Mouse (Mus musculus) frontal cortex, adult 2 months (tissue): ENCODE data around the gene Sema3d. TPM values are rescaled to one million over a fixed set of nuclear protein-coding genes. Genes with fewer than 3 reads are reported as not detected.
A peak's percentile ranks its signal among the peaks of the same experiment; 100 is the strongest.

Experiments
- DNase-seq, 2 experiments: peaks; one replicate each; pipeline ENCODE4 v3.0.0; 2022; ENCODE audit warnings: low spot score in 1 of 2; ENCODE audit errors: extremely low spot score in 1 of 2
- polyA plus RNA-seq: library from polyadenylated mRNA; depleted of rRNA; stranded (reverse); fragments of >200 nt; gene quantifications from 2 replicates; pipeline ENCODE4 v1.2.3, GENCODE M21; 2012

Sema3d gene
- polyA plus RNA-seq, 1 experiment, result 4.7 TPM

DNA sequence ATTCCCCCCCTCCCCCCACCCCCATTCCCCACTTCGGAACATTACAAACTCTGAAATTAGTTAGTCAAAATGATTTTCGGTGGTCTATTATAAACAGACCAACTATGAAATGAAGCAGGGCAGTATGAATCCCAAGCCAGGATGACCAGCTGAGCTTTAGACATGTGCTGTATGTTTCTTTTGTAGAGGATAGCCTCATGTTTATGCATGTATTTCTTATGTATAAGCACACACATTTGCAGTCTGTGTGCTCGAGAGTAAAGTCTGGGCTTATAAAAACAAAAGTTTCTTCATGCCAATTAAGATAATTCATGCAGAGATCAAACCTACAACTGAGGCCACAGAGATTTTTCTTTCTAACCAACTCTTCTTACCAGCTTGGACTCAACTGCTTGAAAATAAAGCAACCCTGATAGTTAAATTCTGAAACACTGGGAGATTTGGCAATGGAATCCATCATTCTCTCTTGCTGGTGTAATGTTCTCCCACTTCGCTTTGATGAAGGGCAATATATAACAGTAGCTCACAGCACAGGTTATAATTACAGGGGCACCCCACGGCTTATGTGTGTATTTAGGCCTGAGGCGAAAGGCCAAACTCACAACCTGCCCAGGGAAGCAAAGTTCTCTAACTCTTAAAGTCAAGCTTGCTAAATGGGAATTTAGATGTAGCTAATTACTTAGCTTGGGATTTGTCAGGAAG is 115.2 kb downstream of the Sema3d start:
- no peak for DNase-seq

DNA sequence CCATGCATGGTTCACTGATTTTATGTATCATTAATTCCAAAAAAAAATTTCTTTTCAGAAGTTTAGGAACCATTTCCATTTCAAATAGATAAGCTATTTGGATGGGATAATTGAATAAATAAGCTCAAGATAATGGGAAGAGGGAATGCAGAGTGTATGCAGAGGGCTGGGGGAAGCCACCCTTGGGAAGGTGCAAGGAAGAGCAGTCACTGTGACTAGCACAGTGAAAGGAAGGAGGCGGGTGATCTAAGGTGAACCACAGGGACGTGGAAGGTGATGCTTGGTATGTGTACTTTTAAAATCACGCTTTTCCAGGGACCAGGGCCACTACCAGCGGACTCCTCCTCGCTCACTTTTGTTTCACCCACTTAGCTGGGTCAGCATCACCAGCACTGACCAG is 115.9 kb downstream of the Sema3d start:
- no peak for DNase-seq

DNA sequence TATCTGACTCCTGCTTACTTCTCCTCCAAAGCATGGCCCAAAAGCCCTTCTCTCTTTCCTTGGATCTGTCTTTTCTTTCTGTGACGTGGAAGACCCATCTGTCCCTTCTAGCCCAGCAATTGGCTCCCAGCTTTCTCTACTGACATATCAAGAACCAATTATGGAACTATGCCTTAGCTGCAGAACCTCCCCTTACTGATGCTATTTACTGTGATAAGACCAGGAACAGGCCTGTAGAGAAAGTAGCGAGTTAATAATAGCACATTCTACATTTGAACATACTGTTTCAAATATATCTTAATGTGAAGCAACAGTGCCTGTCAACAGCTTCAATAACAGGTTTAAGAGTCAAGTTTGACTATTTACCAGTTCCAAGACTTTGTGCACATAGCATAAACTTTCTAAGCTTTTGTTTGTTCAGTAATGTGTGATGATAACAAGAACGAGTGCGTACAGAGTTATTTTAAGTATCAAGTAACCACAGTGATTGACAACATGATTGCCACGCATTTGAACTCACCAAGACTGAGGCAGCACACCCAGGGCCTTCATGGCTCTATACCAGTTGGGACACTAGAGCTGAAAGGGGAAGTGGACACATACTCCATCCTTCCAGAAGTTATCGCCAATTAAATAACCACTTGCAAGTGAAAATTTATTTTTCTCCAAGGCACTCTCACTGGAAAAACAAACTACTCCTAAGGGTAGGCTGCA is 116.8 kb downstream of the Sema3d start:
- no peak for DNase-seq

DNA sequence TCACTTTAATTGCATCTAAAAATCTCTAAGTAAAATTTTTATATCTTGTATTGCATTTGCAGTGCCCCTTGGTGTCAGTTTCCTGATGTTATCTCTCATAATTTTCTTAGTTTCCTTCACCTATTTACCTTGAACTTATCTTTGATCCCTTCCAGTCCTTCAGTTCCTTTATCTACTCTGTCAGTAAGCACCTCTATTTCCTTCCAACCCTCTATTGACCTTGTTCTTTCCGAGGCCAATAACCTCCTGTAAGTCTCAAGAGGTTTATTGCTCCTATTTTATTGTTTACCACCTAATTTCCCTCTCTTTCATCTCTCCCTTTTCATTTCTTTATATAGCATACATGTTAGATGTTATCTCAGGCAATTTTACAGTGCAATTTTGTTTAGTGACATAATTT is 129.3 kb downstream of the Sema3d start:
- no peak for DNase-seq

DNA sequence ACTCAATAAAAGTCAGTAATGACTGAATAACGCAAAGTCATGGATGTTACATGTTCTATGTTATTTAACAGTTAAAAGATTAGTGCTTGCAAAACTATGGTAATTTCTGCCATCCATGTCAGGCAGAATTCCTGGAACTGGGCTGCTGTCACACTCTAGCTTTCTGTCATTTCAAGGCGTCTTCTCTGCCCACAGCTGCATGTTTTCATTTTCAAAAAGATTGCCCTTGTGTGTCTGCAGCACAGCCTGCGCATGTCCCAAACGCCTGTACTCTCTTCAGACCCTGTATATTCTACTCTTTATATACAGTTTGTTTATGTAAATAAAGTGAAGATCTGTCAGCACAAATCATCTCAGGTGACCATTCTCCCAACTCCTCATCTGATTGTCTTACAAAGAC is 132.1 kb downstream of the Sema3d start:
- no peak for DNase-seq

DNA sequence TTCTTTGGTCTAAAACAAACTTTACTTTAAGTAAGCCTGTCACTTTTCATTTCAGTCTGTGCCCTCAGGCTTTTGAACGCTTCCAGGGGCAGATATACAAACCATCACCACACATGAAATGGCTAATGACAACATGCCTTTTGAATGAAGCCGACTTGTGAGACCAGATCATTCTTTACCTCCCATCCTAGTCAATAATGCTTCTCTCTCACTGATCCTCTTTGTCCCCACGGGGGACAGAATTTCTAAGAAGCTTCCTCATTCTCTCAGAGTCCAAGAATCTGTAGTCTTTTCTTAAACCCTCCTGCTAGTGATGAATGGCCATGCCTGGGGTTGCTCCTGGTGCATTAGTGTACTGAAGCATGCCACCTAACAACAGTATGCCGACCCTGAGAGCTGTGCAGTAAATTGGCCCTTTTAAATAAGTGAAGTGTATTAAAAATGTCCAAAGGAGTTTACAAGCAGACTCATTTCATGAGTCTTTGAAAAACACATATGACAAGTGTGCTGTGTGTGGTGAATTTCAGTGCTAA is 142.1 kb downstream of the Sema3d start:
- no peak for DNase-seq

DNA sequence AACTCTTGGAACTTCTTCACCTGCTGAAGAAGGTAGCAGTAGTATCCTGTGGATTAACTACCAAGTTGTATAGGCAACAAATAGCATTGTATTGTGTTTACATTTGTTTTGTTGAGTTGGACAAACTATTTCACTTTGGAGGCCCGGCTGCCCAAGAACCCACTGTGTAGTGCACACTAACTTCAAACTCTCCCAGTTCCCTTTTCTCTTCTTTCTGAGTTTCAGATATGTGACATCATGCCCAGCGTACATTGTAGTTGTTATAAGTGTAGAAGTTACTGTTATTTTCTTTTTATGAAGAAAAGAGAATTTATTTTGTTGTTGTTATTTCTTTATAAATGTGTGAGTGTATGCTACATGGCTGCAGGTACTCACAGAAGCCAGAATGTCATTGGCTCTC is 145.4 kb downstream of the Sema3d start:
- no peak for DNase-seq

DNA sequence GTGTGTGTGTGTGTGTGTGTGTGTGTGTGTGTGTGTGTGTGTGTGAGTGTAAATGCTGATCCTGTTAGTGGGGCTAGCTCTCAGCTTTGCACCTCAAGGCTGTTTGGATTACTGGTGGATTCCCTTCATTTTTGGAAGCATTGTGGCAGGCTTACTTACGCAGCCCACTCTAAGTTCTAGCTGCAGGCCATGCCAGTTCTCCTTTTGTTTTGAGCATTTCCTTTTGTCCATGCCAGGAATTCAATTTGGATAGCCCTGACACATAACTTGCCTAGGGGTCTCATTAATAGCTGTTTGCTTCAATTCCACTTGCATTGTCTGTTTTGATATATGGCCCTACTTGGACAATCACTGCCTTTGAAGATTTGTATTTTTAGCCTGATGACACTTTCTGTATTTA is 146.6 kb downstream of the Sema3d start:
- no peak for DNase-seq

DNA sequence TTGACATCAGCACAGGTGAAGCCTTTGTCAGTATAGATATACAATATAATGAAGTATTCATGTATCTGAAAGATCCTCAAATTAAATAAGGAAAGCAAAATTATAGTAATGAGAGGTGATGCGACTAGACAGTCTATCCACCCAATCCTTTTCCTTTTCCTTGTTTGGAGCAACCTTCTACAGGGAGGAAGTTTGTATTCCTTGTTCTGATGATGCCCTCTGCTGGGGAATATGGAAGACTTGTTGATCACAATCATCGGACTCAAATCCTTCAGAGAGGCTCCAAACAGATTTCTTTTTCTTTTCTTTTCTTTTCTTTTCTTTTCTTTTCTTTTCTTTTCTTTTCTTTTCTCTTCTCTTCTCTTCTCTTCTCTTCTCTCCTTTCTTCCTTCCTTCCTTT is 158.1 kb downstream of the Sema3d start:
- peak in 1 of 2 experiments; percentile 75 for DNase-seq

DNA sequence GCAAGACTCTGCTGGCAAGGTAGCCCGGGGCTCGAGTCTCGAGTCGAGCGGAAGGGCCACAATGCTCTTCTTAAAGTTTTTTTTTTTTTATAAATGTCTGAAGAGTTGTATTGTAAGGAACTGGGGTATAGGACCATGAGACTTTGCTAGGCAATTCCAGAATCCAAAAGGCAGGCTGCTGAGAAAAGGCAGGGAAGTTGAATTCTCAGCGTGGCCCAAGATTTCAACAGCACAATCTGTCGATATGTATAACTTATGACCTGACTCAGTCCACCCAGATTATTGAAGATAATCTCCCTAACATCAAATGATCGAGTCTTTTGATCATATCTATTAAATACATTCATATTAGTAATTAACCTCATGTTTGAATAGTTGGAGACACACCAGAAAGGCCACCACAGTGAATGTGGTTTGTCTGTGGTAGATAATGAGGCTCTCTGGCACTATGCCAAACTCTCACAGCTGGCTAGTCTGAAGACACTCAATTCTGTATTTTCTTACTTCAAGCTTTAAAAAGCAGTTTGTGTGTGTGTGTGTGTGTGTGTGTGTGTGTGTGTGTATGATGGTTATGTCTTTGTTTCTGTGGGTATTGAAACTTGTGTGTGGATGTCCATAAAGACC is 166.0 kb downstream of the Sema3d start:
- no peak for DNase-seq

DNA sequence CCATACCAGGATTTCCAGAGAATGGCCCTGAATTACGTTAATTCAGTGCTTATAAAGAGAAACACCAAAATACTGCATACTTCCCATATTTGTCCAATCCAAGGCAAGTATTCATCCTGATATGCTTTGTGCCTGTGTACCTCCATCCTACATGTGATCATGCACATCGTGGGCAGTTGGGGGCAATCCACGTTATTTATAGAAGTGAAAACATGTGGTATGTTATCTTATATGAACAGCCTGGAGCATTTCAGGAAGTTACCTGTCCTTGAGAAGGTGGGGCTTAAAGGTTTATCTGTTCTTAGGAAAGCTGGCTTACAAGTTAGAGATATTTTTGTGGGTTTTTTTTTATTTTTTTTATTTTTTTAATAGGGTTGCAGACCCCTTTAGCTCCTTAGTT is 172.2 kb downstream of the Sema3d start:
- no peak for DNase-seq

DNA sequence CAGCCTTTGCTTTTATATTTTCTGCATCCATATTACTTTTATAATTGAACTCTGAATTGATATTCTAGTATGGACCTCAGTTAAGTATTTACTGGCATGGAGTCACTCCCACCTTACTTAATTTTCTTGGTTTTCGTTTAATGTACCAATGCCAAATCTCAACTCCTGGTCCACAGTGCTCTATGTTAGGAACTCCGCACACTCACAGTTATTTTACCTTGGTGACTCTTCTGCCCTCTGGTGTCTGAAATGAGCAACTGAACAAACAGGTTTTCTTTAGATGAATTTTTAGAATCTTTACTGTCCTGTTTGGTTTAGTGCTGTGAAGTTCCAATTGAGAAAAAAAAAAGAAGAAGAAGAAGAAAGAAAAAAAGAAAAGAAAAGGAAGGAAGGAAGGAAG is 174.7 kb downstream of the Sema3d start:
- DNase-seq, result peak in 1 of 2 experiments; percentile 67

DNA sequence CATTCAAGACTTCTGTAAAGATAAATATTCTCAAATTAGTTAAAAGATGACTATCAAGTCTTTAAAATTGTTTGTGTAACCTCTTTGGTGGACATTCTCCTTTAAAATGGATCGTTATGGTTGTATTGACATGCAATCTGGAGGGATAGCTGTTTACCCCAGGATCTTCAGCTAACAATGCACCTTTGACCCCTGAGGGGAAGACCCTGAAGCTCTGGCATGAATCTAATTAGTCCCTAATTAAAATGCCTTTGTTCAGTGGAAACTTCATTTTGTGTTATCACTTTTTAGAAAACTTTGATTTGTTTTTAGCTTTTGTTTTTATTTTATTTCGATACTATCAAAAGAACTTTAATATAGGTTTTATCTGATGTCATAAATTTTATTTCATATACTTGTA is 178.6 kb downstream of the Sema3d start:
- no peak for DNase-seq

DNA sequence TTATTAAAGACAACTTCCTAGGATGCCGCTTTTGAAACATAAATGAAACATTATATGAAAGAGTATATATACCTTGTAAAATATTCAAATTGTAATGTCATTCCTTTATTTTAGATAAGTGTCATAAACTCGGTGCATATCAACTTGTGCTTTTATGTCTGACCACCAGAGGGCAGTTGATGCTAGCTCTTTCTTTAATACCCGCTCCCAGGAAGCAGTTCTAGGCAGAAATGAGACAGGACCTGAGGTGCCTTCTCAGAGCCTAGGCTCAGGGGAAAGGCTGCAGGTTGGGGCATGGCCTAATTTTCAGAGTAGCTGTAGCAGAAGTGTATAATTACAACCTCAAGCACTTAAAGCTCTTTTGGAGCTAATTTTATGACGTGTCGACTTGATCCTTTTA is 179.0 kb downstream of the Sema3d start:
- peak; percentile 31 to 87 for DNase-seq

DNA sequence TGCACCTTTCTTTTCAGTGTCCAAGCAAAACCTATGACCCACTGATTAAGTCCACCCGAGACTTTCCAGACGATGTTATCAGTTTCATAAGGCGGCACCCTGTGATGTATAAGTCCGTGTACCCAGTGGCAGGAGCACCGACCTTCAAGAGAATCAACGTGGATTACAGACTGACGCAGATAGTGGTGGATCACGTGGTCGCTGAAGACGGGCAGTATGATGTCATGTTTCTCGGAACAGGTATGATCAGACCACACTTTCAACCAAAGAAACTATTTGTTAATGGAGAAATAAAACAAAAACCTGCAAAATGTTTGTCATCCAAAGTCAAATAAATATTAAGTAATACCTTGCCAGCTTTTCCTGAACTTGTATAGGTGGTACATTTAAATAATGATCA is 179.9 kb downstream of the Sema3d start:
- DNase-seq, result no peak

DNA sequence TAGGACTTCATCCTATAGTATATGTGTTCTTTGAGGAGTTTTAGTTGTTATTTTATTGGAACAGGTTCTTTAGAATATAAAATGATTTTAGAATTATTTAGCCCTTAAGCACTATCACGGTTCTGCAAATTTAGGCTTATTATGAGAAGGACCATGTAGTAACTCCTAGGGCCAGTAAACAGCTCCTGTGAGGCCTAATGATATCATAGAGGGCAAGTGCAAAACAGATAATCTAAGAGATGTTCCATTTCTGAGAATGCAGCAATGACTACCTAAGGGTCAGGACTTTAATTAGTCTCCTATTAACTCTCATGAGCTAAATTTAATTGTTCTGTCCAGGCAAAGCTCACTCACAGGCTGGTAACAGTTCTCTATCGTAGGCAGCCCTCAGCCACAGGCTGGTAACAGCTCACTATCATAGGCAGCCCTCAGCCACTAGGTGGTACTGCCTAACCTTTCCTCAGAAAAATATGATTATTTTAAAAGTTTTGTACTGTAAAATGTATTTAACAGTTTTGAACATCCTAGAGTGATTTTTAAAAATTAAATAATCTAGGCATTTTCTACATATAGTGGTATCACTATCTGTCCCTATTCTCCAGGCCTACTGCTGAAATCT is 181.5 kb downstream of the Sema3d start:
- DNase-seq, result peak in 1 of 2 experiments; percentile 49

DNA sequence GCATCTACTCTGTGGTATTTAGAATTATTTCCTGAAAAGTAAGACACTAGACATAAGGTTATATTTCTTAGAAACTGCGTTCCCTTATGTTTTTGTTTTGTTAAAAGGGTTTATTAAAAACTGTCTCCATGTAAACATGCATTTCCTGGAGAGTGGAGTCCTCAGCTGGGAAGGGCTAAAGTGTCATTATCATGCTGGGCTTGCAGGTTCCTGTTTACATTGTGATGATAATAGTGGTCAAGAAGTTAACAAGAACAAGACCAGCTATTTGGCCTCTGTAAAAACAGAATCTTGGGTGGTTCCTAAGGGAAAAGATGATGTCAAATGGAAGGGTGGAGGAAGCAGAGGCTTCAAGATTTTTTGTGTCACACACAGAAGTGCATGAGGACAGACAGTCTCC is 183.4 kb downstream of the Sema3d start:
- no peak for DNase-seq

DNA sequence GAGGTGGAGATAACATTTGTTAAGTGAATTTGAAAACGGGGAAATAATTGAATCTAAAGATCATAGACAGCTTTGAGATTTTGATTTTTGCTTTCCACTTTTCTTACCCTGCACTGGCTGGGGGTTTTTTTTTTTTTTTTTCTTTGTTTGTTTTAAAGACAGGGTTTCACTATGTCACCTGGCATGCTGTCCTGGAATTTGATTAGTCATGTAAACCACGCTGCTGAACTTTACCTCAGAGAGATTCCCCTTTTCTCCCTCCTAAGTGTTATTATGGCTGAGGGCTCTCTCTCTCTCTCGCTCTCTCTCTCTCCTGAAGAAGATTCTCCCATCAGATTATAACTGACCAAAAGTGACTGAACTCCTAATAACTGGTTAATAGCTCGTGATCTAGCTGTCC is 191.4 kb downstream of the Sema3d start:
- no peak for DNase-seq

DNA sequence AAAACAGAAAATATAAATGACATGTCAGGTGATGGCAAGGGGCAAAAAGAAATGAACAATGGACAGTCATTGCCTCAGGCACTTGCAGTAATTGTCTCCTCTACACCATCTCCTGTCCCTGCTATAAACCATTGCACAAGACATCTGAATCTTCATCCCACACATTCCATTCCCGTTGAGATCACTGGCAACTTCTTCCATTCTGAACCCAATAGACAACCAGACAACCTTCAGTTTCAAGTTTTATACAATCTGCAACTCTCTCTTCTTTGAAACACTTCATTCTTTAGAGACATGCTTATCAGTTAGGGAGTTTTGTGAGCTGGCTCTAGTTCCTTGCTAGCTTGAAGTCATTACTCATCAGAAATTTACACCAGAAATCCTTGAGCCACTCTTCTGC is 192.1 kb downstream of the Sema3d start:
- no peak for DNase-seq

DNA sequence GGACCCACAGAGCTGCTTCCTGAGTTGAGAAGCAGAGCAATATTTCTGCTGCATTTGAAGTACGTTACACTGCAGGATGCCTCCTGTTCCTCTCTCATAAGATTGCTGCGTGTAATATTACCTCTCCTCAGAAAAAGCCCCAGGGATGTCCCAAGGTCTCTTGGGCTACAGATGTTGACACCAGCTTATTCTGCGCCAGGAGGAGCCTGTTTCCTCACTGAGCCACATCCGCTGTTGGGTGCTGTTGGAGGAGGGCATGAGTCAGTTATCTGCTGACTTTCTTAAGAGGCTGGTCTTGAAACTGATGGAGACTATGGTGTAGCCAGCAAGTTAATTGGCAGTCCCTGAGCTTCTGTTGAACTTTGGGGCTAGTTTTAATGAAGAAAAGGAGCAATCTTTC is 196.6 kb downstream of the Sema3d start:
- DNase-seq, result no peak

DNA sequence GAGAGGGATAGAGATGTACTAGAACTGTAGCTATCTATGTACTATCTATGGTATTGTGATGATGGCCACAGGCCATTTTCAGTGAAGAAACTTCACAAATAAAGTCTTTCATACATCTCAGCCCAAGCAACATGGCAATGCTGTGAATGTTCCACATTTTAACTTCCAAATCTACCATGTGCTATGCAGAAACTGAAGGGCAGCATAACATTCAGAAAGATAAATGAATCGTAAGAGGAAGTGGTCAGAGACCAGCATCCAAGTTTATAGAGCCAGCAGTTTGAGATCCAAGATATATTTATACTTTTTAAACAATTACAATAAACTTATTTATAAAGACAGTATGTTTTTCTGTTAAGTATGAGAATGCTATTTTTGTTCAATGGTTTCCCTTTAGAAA is 199.4 kb downstream of the Sema3d start:
- no peak for DNase-seq
